Mouse (Mus musculus) MEL (cell line): ENCODE measurements around the gene Aifm1.

Source experiments
- MXI1 ChIP-seq: IDR thresholded peaks from 2 replicates; pipeline ENCODE4 v1.6.1; 2011; ENCODE audit warnings: mild to moderate bottlenecking, low read depth, low read length, improper control_type of control experiment
- MYB ChIP-seq: IDR thresholded peaks from 2 replicates; pipeline ENCODE4 v1.6.1; 2011; ENCODE audit warnings: mild to moderate bottlenecking, low read depth, low read length, improper control_type of control experiment
- TBP ChIP-seq: IDR thresholded peaks from 2 replicates; pipeline ENCODE4 v1.8.0; 2011; ENCODE audit warnings: low read depth, low read length, improper control_type of control experiment
- ZNF384 ChIP-seq: IDR thresholded peaks from 2 replicates; pipeline ENCODE4 v1.6.1; 2012; ENCODE audit warnings: low read depth, mild to moderate bottlenecking, inconsistent platforms, low read length, improper control_type of control experiment

DNA sequence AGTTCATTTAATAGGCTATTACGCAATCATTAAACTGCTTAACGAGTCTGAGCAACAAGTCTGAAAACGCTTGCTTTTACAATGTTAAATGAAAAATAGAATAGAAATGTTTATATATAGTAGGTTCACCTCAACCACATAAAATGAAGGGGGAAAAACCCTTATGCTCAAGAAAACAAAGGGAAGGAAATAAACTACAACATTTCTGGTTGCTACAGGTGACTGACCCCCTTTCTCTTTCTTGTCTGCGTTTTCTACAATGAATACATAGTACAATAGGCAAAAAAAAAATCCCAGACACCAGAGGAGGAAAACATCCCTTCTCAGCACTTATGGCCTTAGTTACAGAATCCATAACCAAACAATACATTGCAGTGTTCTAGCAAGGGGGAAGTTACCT is 32.3 kb downstream of the Aifm1 start:
- TF ChIP-seq TBP (no peak), MXI1 (no peak), MYB (no peak), ZNF384 (no peak)
